Mouse (Mus musculus) T-cell, adult 2 months (primary cell): ENCODE data around the gene Slc12a6.
A peak's percentile ranks its signal among the peaks of the same experiment; 100 is the strongest.

Experiments
- DNase-seq: peaks from one replicate; pipeline ENCODE4 v3.0.0; 2022; ENCODE audit warnings: low spot score

Gene Slc12a6

GRCm38 (mm10) chr2:112328069-112328777 is 62.6 kb downstream of the Slc12a6 start:
- DNase-seq, result no peak

- DNase-seq, result no peak
These were observed 66.7 kb downstream of the Slc12a6 start for GRCm38 (mm10) chr2:112332051-112332898.

DNA sequence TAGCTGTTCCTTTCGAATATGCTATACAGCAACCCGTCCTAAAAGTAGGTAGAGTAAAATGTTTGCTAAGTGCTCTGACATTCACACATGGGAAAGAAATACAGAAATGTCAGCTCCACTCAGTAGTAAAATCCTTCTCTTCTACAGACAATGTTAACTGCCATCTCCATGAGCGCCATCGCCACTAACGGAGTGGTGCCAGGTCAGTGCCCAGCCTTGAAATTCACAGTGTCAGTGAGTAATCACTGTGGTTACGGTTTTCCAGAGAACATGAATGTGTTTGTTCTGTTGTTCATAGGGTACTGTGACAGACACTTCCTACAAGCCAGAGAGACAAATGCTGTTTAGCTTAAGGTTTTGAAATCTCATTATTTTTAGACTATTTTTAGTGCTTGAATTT is 71.6 kb downstream of the Slc12a6 start:
- no peak for DNase-seq

DNA sequence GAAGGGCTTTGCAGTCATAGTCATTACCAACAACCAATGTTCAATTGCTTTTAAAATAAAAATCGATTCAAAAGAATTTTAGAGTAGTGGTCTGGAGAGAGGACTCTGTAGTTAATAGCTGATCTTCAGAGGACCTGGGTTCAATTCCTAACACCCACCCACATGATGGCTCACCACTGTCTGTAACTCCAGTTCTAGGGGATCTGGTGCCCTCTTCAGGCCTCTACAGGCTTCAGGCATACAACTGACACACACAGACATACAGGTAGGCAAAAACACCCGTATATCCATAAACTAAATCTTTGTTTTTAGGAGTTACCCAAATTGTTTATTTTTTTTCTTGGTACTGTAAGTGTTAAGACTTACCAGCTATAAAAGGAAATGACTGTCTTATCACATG is 74.1 kb downstream of the Slc12a6 start:
- DNase-seq, result no peak

GRCm38 (mm10) chr2:112341117-112341516 is 75.5 kb downstream of the Slc12a6 start:
- DNase-seq, result no peak

- no peak for DNase-seq
These were observed 82.6 kb downstream of the Slc12a6 start for GRCm38 (mm10) chr2:112348246-112348645.

- DNase-seq, result no peak
These were observed 88.2 kb downstream of the Slc12a6 start for GRCm38 (mm10) chr2:112353685-112354455.

DNA sequence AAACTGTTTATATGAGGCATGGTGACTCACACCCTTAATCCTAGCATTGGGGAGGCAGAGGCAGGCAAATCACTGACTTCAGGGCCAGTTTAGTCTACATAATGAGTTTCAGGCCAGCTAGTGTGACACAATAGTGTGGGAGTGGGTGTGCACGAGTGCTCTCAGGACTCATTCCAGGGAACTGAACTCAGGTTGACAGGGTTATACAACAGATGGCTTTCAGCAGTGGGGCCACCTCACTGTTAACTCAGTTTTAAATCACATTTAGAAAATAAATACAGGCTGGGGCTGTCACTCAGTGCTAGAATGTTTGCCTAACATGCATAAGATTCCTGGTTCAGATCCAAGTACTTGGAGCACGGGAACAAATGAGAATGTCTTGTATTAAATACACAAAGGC is 94.0 kb downstream of the Slc12a6 start:
- no peak for DNase-seq

DNA sequence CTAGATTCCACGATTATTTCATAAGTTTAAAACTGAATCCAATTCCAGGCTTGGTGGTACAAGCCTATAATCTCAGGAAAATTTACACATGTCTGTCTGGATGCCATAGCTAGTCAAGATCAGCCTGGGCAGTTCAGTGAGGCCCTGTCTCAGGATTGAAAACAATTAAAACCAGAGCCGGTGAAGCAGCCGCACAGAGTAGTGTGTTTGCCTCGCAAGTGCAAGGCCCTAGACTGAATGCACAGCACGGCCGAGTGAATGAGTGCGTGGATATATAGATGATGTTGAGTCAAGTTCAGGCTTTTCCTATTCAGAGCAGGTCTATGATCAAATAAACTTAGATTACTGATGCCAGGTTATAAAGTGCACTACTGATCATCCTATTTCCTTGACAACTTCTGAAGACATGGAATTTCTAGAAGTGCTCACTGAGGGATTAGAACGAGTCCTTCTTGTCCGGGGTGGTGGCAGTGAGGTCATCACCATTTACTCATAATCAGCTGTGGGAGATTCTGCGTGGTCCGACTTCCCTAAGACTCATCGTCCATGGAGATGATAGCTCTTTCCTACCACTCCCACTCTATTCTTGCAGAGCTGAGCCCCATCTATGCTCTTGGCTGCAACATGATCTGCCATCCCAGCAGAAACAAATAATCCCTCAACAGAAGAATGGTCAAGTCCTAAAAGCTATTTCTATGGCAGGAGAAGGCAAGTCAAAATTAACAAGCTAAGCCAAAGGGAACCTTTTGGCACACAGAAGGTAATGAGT is 94.6 kb downstream of the Slc12a6 start:
- no peak for DNase-seq

- DNase-seq, result no peak
These were observed 95.2 kb downstream of the Slc12a6 start for GRCm38 (mm10) chr2:112360781-112361169.

DNA sequence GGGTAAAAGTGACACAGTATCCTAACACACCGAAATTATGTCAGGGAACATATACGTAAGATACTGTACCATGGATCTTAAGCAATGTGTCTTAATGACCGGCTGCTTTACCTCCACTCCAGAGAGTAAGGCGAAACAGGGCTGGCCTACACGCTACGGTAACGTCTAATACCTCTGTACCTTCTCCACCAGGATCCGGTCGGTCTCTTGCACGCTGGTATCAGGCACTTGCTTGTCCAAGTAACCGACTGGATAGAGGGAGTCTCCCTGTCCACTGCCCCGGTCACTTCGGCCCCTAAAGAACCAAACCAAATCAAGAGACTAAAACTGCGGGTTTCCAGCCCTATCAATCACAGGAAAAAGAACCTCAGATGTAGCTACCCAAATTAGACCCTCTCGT is 101.6 kb downstream of the Slc12a6 start:
- DNase-seq, result no peak

GRCm38 (mm10) chr2:112367726-112368673 is 102.4 kb downstream of the Slc12a6 start, which contains the start of gene Emc4:
Emc4 (minus strand) TSS chr2:112368027.
- peak; percentile 84 for DNase-seq

DNA sequence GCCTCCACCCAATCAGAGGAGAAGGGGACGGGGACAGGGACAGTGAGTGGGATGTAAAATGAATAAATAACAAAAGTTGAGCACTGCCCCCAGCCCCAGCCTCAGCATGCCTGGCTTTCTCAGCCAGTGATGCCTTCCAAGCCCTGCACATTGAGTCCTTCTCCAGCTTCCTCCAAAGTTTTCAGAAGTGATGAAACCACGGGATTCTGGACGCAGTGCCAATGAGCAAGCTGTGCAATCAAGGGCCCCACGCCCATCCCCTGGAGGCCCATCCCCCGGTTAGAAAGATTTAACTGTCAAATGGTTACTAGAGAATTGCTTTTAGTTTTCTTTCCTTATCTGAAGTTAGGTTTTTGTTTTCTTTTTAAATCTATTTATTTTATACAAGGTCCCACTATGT is 104.3 kb downstream of the Slc12a6 start:
- DNase-seq, result no peak

DNA sequence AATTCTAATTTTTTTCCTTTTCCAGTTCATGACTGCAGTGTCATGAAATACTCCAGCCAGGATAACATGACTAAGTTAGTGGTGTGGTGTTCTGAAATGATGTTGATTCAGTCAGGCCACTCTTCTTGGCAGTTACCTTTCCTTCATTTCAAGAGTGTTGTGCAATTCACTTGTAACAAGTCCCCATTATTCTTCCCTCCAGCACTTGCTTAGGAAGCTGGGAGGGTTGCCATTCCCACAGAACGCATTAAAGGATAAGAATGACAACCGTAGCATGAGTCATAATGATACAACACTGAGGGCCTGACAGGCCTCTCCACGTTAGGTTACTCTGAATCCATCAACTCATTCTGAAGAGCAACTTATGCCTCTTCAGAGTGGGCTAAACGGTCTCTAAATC is 107.5 kb downstream of the Slc12a6 start:
- DNase-seq, result no peak

- DNase-seq, result no peak
These were observed 109.0 kb downstream of the Slc12a6 start for GRCm38 (mm10) chr2:112374610-112375009.

- peak; percentile 93 for DNase-seq
These were observed 113.6 kb downstream of the Slc12a6 start, which contains the start of gene Katnbl1 for GRCm38 (mm10) chr2:112378973-112379898. Katnbl1 (plus strand) TSS chr2:112379211.

- DNase-seq, result no peak
These were observed 114.5 kb downstream of the Slc12a6 start for GRCm38 (mm10) chr2:112380131-112380530.

GRCm38 (mm10) chr2:112381219-112381618 is 115.6 kb downstream of the Slc12a6 start:
- no peak for DNase-seq

DNA sequence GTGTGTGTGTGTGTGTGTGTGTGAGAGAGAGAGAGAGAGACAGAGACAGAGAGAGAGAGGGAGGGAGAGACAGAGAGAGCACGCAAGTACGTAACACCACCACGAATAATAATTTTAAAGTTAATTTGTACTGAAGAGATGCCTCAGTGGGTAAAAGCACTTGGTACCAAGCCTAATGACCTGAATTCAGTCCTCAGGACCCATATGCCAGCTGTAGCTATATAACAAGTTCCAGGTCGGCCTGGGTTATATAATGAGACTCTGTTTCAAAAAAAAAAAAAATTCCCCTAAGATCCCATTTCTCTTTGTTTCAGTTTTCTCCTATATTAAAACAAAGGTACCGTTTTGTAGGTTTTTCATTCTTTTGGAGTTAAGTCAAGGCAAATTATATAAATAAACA is 125.2 kb downstream of the Slc12a6 start:
- no peak for DNase-seq
